9 mouse cellular contexts compared by ENCODE assay signal in the genomic region with DNA sequence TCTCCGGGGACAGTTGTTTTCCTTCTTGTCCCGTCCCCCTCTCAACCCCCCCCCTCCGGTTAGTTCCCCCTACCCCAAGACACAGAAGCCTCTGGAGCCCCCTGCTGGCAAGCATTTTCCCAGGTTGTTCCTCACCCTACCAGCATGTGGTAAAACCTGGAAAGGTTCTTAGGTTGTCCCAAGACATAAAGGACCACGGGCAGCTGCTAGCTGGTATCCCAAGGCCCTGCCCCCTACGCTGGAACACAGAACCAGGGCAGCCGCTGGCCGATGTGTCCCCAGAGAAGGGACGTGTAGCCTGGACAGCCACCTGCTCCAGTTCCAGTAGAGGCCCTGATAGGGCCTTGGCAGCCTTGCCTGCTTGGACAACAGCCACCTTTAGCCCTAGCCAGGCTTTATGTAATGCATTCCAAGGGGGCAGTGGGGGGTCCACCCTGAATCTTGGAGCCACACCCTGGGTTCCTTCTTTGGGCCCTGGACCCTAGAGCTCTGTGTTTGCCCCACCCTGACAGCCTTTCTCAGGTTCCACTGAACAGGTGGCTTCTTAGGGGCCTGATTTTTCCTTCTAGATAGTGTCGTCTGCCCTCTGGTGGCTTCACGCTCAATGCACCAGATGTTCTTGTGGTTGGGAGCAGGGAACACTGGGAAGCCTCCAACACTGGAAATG. TPM values are rescaled to one million over a fixed set of nuclear protein-coding genes. Genes with fewer than 3 reads are reported as not detected.
DNase-seq lines count a peak whose midpoint lies in the region; ATAC-seq and TF ChIP-seq lines count a peak whose summit lies in the region.
"Had no signal": no experiment of that assay in that cellular context is flagged by ENCODE, and none has a peak within 500 bp of the region (broad histone marks: within the 10 kb centered on the region; RNA-seq: fewer than 3 reads in every experiment).

No protein-coding gene starts in this region.

- no peak for ATAC-seq in liver, embryonic 14.5 days (ENCODE audit: insufficient read depth)
- no peak for ATAC-seq in neural tube, embryonic 12.5 days (ENCODE audit: low FRiP score, low read depth)
- no peak for ATAC-seq in frontal cortex, adult (ENCODE audit: low TSS enrichment)

- peak overlapping the region; percentile 89 for H3K9ac ChIP-seq in liver, embryonic 14.5 days (replicated peaks)
- peak overlapping the region; percentile 76 for H3K9ac ChIP-seq in neural tube, embryonic 12.5 days

- peak overlapping the region; percentile 75 to 100 for H3K4me3 ChIP-seq in liver, embryonic 14.5 days (ENCODE audit: insufficient read depth in 1 of 2, low read depth in 2 of 2, low read length in 2 of 2)
- H3K4me3 ChIP-seq in neural tube, embryonic 12.5 days: peak overlapping the region; percentile 74

- H3K36me3 ChIP-seq in liver, embryonic 14.5 days (replicated peaks; ENCODE audit: control insufficient read depth, insufficient read depth, low read depth): peaks cover 35% of the 10 kb centered on the region
- H3K36me3 ChIP-seq in neural tube, embryonic 12.5 days: peaks cover 38% of the 10 kb centered on the region

- no peaks in the 10 kb centered on the region for H3K27me3 ChIP-seq in liver, embryonic 14.5 days (ENCODE audit: control insufficient read depth, insufficient read depth, low read length)
- no peaks in the 10 kb centered on the region for H3K27me3 ChIP-seq in neural tube, embryonic 12.5 days (replicated peaks)

- TF ChIP-seq CTCF in liver, embryonic 14.5 days (IDR thresholded peaks at IDR 0.05; ENCODE audit: low read depth): peak; percentile 70

- peak overlapping the region; percentile 36 for H3K27ac ChIP-seq in liver, embryonic 14.5 days
- H3K27ac ChIP-seq in neural tube, embryonic 12.5 days: no peak overlapping the region

- DNase-seq in 416B (ENCODE audit: low read depth) (peak; percentile 77), ES-CJ7 (ENCODE audit: low read depth, low spot score) (peak; percentile 89)
- DNase-seq in cerebellum, postnatal 36 days: peak; percentile 41 to 50
- peak; percentile 68 for DNase-seq in gastrocnemius, postnatal 10 days
- peak; percentile 74 for DNase-seq in induced T-regulatory cell, adult 2 months (ENCODE audit: low read depth)
- no peak for DNase-seq in liver, embryonic 14.5 days (ENCODE audit: low read depth in 3 of 3, low spot score in 3 of 3)

- H3K4me1 ChIP-seq in liver, embryonic 14.5 days (replicated peaks; ENCODE audit: control insufficient read depth in 2 of 2, insufficient read depth in 2 of 2, low read length in 1 of 2): peaks cover 27 to 29% of the 10 kb centered on the region in 2 experiments
- H3K4me1 ChIP-seq in neural tube, embryonic 12.5 days: peaks cover 25% of the 10 kb centered on the region

- 1% methylated on average over 10 of the region's 10 CpGs for WGBS in liver, embryonic 14.5 days (ENCODE audit: insufficient replicate concordance)
- WGBS in neural tube, embryonic 12.5 days: 8% methylated on average over 10 of the region's 10 CpGs

- H3K9me3 ChIP-seq in liver, embryonic 14.5 days (ENCODE audit: control insufficient read depth, low read length): no peaks in the 10 kb centered on the region
- no peaks in the 10 kb centered on the region for H3K9me3 ChIP-seq in neural tube, embryonic 12.5 days

- TF ChIP-seq EP300 in liver, embryonic 14.5 days (IDR thresholded peaks at IDR 0.05; ENCODE audit: low read depth): no peak

- peak overlapping the region; percentile 91 for H3K4me2 ChIP-seq in liver, embryonic 14.5 days (ENCODE audit: low read depth)
- H3K4me2 ChIP-seq in neural tube, embryonic 12.5 days (replicated peaks): peak overlapping the region; percentile 92

RNA-seq across cellular contexts. Expression of gene Cdc34, which starts 1.1 kb away (rescaled TPM):
- total RNA-seq in gastrocnemius, postnatal 10 days (2021): 100 to 1,000 TPM; 265 to 287 TPM
- 106 and 127 TPM in 2 replicates for polyA plus RNA-seq in liver, embryonic 14.5 days (2012; rRNA removed)
- 115 and 124 TPM in 2 replicates for polyA plus RNA-seq in liver, embryonic 14.5 days (2014; fragmentation: Nextera tagmentation; extraction: Ambion mirVana)
- polyA plus RNA-seq in neural tube, embryonic 12.5 days (2016; fragmentation: Nextera tagmentation; extraction: Ambion mirVana): 136 and 141 TPM in 2 replicates

RNA-seq across cellular contexts. Expression of gene Gzmm, which starts 5.8 kb away (rescaled TPM):
- 1 to 10 TPM; 2.3 to 2.7 TPM for total RNA-seq in gastrocnemius, postnatal 10 days (2021)
- polyA plus RNA-seq in liver, embryonic 14.5 days (2012; rRNA removed): 0.13 TPM in 2 replicates
- polyA plus RNA-seq in liver, embryonic 14.5 days (2014; fragmentation: Nextera tagmentation; extraction: Ambion mirVana): not detected in 2 replicates
- 0.65 and 1.4 TPM in 2 replicates for polyA plus RNA-seq in neural tube, embryonic 12.5 days (2016; fragmentation: Nextera tagmentation; extraction: Ambion mirVana)

RNA-seq across cellular contexts. Expression of gene Tpgs1, which starts 13.9 kb away (rescaled TPM):
- 10 to 100 TPM; 18.3 to 18.7 TPM for total RNA-seq in gastrocnemius, postnatal 10 days (2021)
- 14.3 and 18.7 TPM in 2 replicates for polyA plus RNA-seq in liver, embryonic 14.5 days (2012; rRNA removed)
- polyA plus RNA-seq in liver, embryonic 14.5 days (2014; fragmentation: Nextera tagmentation; extraction: Ambion mirVana): 24.5 and 25.7 TPM in 2 replicates
- 75.2 and 79.6 TPM in 2 replicates for polyA plus RNA-seq in neural tube, embryonic 12.5 days (2016; fragmentation: Nextera tagmentation; extraction: Ambion mirVana)

RNA-seq across cellular contexts. Expression of gene Madcam1, which starts 18.7 kb away (rescaled TPM):
- total RNA-seq in gastrocnemius, postnatal 10 days (2021): not detected
- polyA plus RNA-seq in liver, embryonic 14.5 days (2012; rRNA removed): 0.05 and 0.10 TPM in 2 replicates
- 0.20 and 0.45 TPM in 2 replicates for polyA plus RNA-seq in liver, embryonic 14.5 days (2014; fragmentation: Nextera tagmentation; extraction: Ambion mirVana)
- polyA plus RNA-seq in neural tube, embryonic 12.5 days (2016; fragmentation: Nextera tagmentation; extraction: Ambion mirVana): 1.1 and 2.0 TPM in 2 replicates
- total RNA-seq: left cerebral cortex, adult 18-20 months had no signal

RNA-seq across cellular contexts. Expression of gene Bsg, which starts 21.2 kb away (rescaled TPM):
- 100 to 1,000 TPM; 420 to 439 TPM for total RNA-seq in gastrocnemius, postnatal 10 days (2021)
- polyA plus RNA-seq in liver, embryonic 14.5 days (2012; rRNA removed): 469 and 579 TPM in 2 replicates
- 809 and 828 TPM in 2 replicates for polyA plus RNA-seq in liver, embryonic 14.5 days (2014; fragmentation: Nextera tagmentation; extraction: Ambion mirVana)
- polyA plus RNA-seq in neural tube, embryonic 12.5 days (2016; fragmentation: Nextera tagmentation; extraction: Ambion mirVana): 634 and 639 TPM in 2 replicates

Comparison
In these comparisons a context has a peak if more than half of its experiments do, and no peak if none do; other contexts are left out.
1. DNase-seq: peak in 416B (single experiment), ES-CJ7 (single experiment), cerebellum, postnatal 36 days (2 of 2), gastrocnemius, postnatal 10 days (single experiment) and induced T-regulatory cell, adult 2 months (single experiment); none in liver, embryonic 14.5 days (0 of 3).